Mouse (Mus musculus) CH12.LX (cell line): ENCODE measurements around the gene Afdn. TPM values are rescaled to one million over a fixed set of nuclear protein-coding genes. Genes with fewer than 3 reads are reported as not detected.

ENCODE experiments used
- DNase-seq: peaks from one replicate; pipeline ENCODE4 v3.0.0-alpha.2; 2013; ENCODE audit errors: extremely low read depth
- H3K27ac ChIP-seq: 2 replicates; pipeline ENCODE4 v1.5.1; 2012; ENCODE audit warnings: low read depth, mild to moderate bottlenecking, control low read depth, moderate library complexity; ENCODE audit not compliant: insufficient read depth
- H3K27me3 ChIP-seq: replicated peaks from 2 replicates; pipeline ENCODE3; 2012; ENCODE audit warnings: inconsistent platforms
- H3K36me3 ChIP-seq, 2 experiments: replicated peaks in 1 of 2; 2 replicates each; pipeline versions ENCODE3 to v1.6.1; 2012; ENCODE audit warnings: inconsistent platforms in 1 of 2, low read length in 1 of 2, mild to moderate bottlenecking in 1 of 2, mixed read lengths in 1 of 2, moderate library complexity in 1 of 2; ENCODE audit not compliant: control insufficient read depth in 1 of 2, insufficient read depth in 1 of 2
- H3K4me1 ChIP-seq, 2 experiments: 2 replicates each; pipeline ENCODE4 v1.6.1; 2012; ENCODE audit warnings: inconsistent platforms in 1 of 2, moderate library complexity in 1 of 2; ENCODE audit not compliant: insufficient read depth in 2 of 2, control insufficient read depth in 1 of 2
- H3K4me2 ChIP-seq: 2 replicates; pipeline ENCODE4 v1.6.1; 2012; ENCODE audit warnings: low read depth, mild to moderate bottlenecking, control low read depth; ENCODE audit not compliant: poor library complexity, insufficient read depth, severe bottlenecking
- H3K4me3 ChIP-seq, 3 experiments: fragments of 150-350 bp in 1 of 3; sonication (generic) in 1 of 3; replicated peaks in 1 of 3; 2 replicates each; pipeline versions ENCODE3 to v1.5.1; 2011 to 2012; ENCODE audit warnings: low read depth in 2 of 3, low read length in 2 of 3, mild to moderate bottlenecking in 2 of 3, moderate library complexity in 2 of 3, control low read depth in 1 of 3, improper control_type of control experiment in 1 of 3, inconsistent platforms in 1 of 3, mixed read lengths in 1 of 3; ENCODE audit not compliant: poor library complexity in 1 of 3
- H3K79me2 ChIP-seq: replicated peaks from 2 replicates; pipeline ENCODE4 v1.6.1; 2012; ENCODE audit warnings: mild to moderate bottlenecking, moderate library complexity; ENCODE audit not compliant: control insufficient read depth, poor library complexity, insufficient read depth, severe bottlenecking; ENCODE audit errors: extremely low read depth
- H3K9ac ChIP-seq: 2 replicates; pipeline ENCODE4 v1.6.1; 2012; ENCODE audit warnings: low read depth, mild to moderate bottlenecking, control low read depth, moderate library complexity; ENCODE audit not compliant: insufficient read depth
- H3K9me3 ChIP-seq: replicated peaks from 2 replicates; pipeline ENCODE3; 2012; ENCODE audit warnings: low read length, inconsistent platforms, mixed read lengths
- E2F4 ChIP-seq: IDR thresholded peaks from 2 replicates; pipeline ENCODE4 v1.6.1; 2011; ENCODE audit warnings: low read depth, low read length, improper control_type of control experiment; ENCODE audit not compliant: insufficient replicate concordance
- EP300 ChIP-seq: IDR thresholded peaks from 2 replicates; pipeline ENCODE4 v1.6.1; 2011; ENCODE audit warnings: low read length, improper control_type of control experiment
- ETS1 ChIP-seq: conservative IDR thresholded peaks from 2 replicates; pipeline ENCODE4 v1.6.1; 2012; ENCODE audit warnings: low read depth, mild to moderate bottlenecking, inconsistent platforms, low read length, improper control_type of control experiment, moderate library complexity
- IRF4 ChIP-seq: IDR thresholded peaks from 2 replicates; pipeline ENCODE4 v1.6.1; 2014; ENCODE audit warnings: low read depth, mild to moderate bottlenecking, inconsistent platforms, low read length, improper control_type of control experiment
- MAZ ChIP-seq: IDR thresholded peaks from 2 replicates; pipeline ENCODE4 v1.6.1; 2012; ENCODE audit warnings: low read depth, mild to moderate bottlenecking, inconsistent platforms, low read length, improper control_type of control experiment, moderate library complexity
- PAX5 ChIP-seq: IDR thresholded peaks from 2 replicates; pipeline ENCODE4 v1.6.1; 2012; ENCODE audit warnings: low read length, inconsistent platforms, mixed read lengths
- RCOR1 ChIP-seq: conservative IDR thresholded peaks from 2 replicates; pipeline ENCODE4 v1.6.1; 2012; ENCODE audit warnings: low read depth, mild to moderate bottlenecking, inconsistent platforms, low read length, improper control_type of control experiment
- ZC3H11A ChIP-seq: IDR thresholded peaks from 2 replicates; pipeline ENCODE4 v1.6.1; 2012; ENCODE audit warnings: low read depth, mild to moderate bottlenecking, inconsistent platforms, low read length, improper control_type of control experiment
- ZKSCAN1 ChIP-seq: IDR thresholded peaks from 2 replicates; pipeline ENCODE4 v1.6.1; 2012; ENCODE audit warnings: low read depth, inconsistent platforms, low read length, improper control_type of control experiment, borderline replicate concordance
- dilution Hi-C: fragments of 300-500 bp; cut with MboI; formaldehyde crosslinking; loops from 2 replicates; pipeline ENCODE4 v1.14.3; 2020; ENCODE audit warnings: low sequenced_read_pairs; ENCODE audit not compliant: extremely low pct_unique_long_range_greater_than_20kb, extremely low pct_ligation_motif_present
- in situ Hi-C: fragments of 300-500 bp; cut with MboI; formaldehyde crosslinking; loops from 3 replicates; pipeline ENCODE4 v1.14.3; 2019; ENCODE audit warnings: low sequenced_read_pairs, low pct_ligation_motif_present, low pct_unique_long_range_greater_than_20kb, mixed read lengths
- polyA plus RNA-seq: library from polyadenylated mRNA; unstranded; fragments of >175 nt; gene quantifications from 2 replicates; pipeline ENCODE4 v1.2.1, GENCODE M21; 2012; ENCODE audit warnings: low read depth; ENCODE audit not compliant: insufficient read length
- total RNA-seq, 2 experiments: library from RNA; depleted of rRNA; stranded (reverse); fragments of 300-350 nt in 1 of 2; fragments of >200 nt in 1 of 2; gene quantifications; 2 replicates each; pipeline ENCODE4 v1.2.3; 2012 to 2014

The Afdn gene
- total and polyA plus RNA-seq, 3 experiments: 11.5 to 18.3 (median 18.0) TPM

GRCm38 (mm10) chr17:13738121-13738776, 22.1 kb upstream of the Afdn start:
- in situ Hi-C loops: no loop called here

GRCm38 (mm10) chr17:13738916-13739315, 21.4 kb upstream of the Afdn start:
- in situ Hi-C loops: no loop called here
- no peaks in the 10 kb centered on the region for H3K9me3 ChIP-seq
- peak; percentile 50 for DNase-seq
- no peaks in the 10 kb centered on the region for H3K79me2 ChIP-seq
- peak; percentile 75 for TF ChIP-seq EP300
- peak; percentile 44; the same call in 1 of the 2 replicates for TF ChIP-seq IRF4
- TF ChIP-seq RCOR1: no peak
- dilution Hi-C loops: no loop called here
- H3K27ac ChIP-seq: no peak overlapping the region
- no peaks in the 10 kb centered on the region for H3K36me3 ChIP-seq
- H3K27me3 ChIP-seq: peaks cover 14% of the 10 kb centered on the region
- peaks cover 0 to 37% of the 10 kb centered on the region in 2 experiments; a peak in 3 of 4 replicates for H3K4me1 ChIP-seq
- H3K4me3 ChIP-seq: no peak overlapping the region
- no peak overlapping the region for H3K9ac ChIP-seq
- H3K4me2 ChIP-seq: no peak overlapping the region; the same call in 1 of the 2 replicates

More at GRCm38 (mm10) chr17:13738121-13738776, 22.1 kb upstream of the Afdn start:
- no peak for DNase-seq
- no peak for TF ChIP-seq ZKSCAN1
- TF ChIP-seq MAZ: no peak
- TF ChIP-seq ZC3H11A: no peak
- no peak for TF ChIP-seq E2F4
- no peak for TF ChIP-seq EP300
- H3K9me3 ChIP-seq: no peaks in the 10 kb centered on the region
- H3K4me1 ChIP-seq: peaks cover 0 to 37% of the 10 kb centered on the region in 2 experiments; a peak in 3 of 4 replicates
- no peak overlapping the region for H3K9ac ChIP-seq
- H3K36me3 ChIP-seq: no peaks in the 10 kb centered on the region
- no peak overlapping the region for H3K27ac ChIP-seq
- dilution Hi-C loops: no loop called here
- H3K79me2 ChIP-seq: no peaks in the 10 kb centered on the region
- H3K4me3 ChIP-seq: no peak overlapping the region
- H3K4me2 ChIP-seq: no peak overlapping the region; the same call in 1 of the 2 replicates
- H3K27me3 ChIP-seq: peaks cover 8% of the 10 kb centered on the region

- Histone ChIP-seq H3K4me3 (no peak overlapping the region), H3K79me2 (no peaks in the 10 kb centered on the region), H3K36me3 (no peaks in the 10 kb centered on the region), H3K9me3 (no peaks in the 10 kb centered on the region), H3K4me2 (no peak overlapping the region), H3K4me1 (peaks cover 0 to 37% of the 10 kb centered on the region in 2 experiments; a peak in 3 of 4 replicates)
- dilution Hi-C loops (no loop called here), in situ Hi-C loops (no loop called here)
- no peak for DNase-seq
- TF ChIP-seq PAX5: no peak
- TF ChIP-seq ETS1: no peak
- TF ChIP-seq, all 38 proteins: peak for 0
- Histone ChIP-seq H3K9ac (no peak overlapping the region), H3K27ac (no peak overlapping the region), H3K27me3 (peaks cover 20% of the 10 kb centered on the region)
These were observed 20.4 kb upstream of the Afdn start for GRCm38 (mm10) chr17:13739981-13740380.
